Mouse (Mus musculus) small intestine, adult 2 months (tissue): ENCODE measurements around the gene Ndst2. TPM values are rescaled to one million over a fixed set of nuclear protein-coding genes. Genes with fewer than 3 reads are reported as not detected.
"Not testable (repeated sequence)": the region's sequence is repeated elsewhere in the genome, so short reads cannot be mapped to it uniquely, and the experiment has no call there.

ENCODE experiments used
- H3K27ac ChIP-seq: fragments of 200-500 bp; 2 replicates; pipeline ENCODE4 v1.5.1; 2012; ENCODE audit warnings: low read depth, low read length, control low read depth, inconsistent platforms; ENCODE audit not compliant: insufficient read depth
- H3K27me3 ChIP-seq: fragments of 200-500 bp; 2 replicates; pipeline ENCODE4 v1.6.1; 2012; ENCODE audit warnings: mild to moderate bottlenecking, moderate library complexity, low read length, inconsistent platforms; ENCODE audit not compliant: control insufficient read depth, insufficient read depth
- H3K36me3 ChIP-seq: fragments of 200-500 bp; 2 replicates; pipeline ENCODE4 v1.6.1; 2012; ENCODE audit warnings: mild to moderate bottlenecking, low read length, control low read depth, inconsistent platforms; ENCODE audit not compliant: control insufficient read depth, insufficient read depth
- H3K4me1 ChIP-seq: fragments of 200-500 bp; 2 replicates; pipeline ENCODE4 v1.6.1; 2012; ENCODE audit warnings: low read length, inconsistent platforms, mixed read lengths; ENCODE audit not compliant: control insufficient read depth, insufficient read depth, insufficient read length
- H3K4me3 ChIP-seq: fragments of 200-500 bp; 2 replicates; pipeline ENCODE4 v1.5.1; 2012; ENCODE audit warnings: low read depth, mild to moderate bottlenecking, control low read depth, inconsistent platforms, low read length, moderate library complexity
- CTCF ChIP-seq: fragments of 200-500 bp; IDR thresholded peaks from 2 replicates; pipeline ENCODE4 v1.5.1; 2012; ENCODE audit warnings: low read depth, mild to moderate bottlenecking, control low read depth, inconsistent platforms, low read length, moderate library complexity, mixed read lengths; ENCODE audit not compliant: insufficient replicate concordance, insufficient read length; ENCODE audit errors: extremely low read depth
- POLR2A ChIP-seq: fragments of 200-500 bp; IDR thresholded peaks from 2 replicates; pipeline ENCODE4 v1.6.1; 2012; ENCODE audit warnings: low read depth, mild to moderate bottlenecking, control low read depth, inconsistent platforms, low read length, moderate library complexity
- WGBS: fragments of 180-500 bp; shearing (Covaris S2); methylation state at CpG from one replicate; pipeline ENCODE4 v1.1.7; 2018; 5-methylcytosine and 5-hydroxymethylcytosine counted together
- polyA plus RNA-seq: library from polyadenylated mRNA; depleted of rRNA; stranded (reverse); fragments of >200 nt; gene quantifications from 2 replicates; pipeline ENCODE4 v1.2.3, GENCODE M21; 2012

The Ndst2 gene
- polyA plus RNA-seq, 1 experiment, result 22.1 TPM

DNA sequence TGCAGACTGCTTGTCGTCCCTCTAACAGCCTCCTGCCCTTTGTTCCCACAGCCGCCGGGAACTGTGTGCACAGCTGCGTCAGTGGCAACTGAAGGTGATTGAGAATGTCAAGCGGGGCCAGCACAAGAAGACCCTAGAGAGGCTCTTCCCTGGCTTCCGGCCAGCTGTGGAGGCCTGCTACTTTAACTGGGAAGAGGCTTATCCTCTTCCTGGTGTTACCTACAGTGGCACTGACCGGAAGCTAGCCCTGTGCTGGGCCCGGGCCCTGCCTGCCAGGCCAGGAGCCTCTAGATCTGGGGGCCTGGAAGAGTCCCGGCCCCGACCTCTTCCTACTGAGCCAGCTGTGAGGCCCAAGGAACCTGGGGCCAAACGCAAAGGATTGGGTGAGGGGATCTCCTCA, 20.5 kb downstream of the Ndst2 start:
- WGBS, result 23% methylated on average over 11 of the region's 11 CpGs
- Histone ChIP-seq H3K27ac (no peak overlapping the region), H3K4me1 (peaks cover 9% of the 10 kb centered on the region), H3K36me3 (peaks cover 70% of the 10 kb centered on the region), H3K27me3 (no peaks in the 10 kb centered on the region), H3K4me3 (no peak overlapping the region)
- no peak for TF ChIP-seq POLR2A
- TF ChIP-seq CTCF, result no peak

DNA sequence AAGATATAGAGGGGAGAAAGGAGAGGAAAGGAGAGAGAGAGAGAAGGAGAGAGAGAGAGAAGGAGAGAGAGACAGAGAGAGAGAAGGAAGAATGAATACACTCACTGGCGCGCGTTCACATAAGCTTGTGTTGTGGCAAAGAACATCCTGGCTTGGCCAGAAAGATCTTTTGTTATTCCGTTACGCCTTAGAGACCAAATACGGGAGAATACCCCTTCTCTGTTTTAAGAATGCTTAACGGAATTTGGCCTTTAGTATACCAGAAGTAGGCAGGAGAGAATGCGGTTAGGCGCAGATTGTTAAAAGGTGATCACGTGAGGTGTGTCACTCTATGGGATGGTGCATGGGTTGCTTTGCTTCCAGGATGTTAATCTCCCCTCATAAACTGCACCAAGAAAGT, 26.1 kb downstream of the Ndst2 start:
- H3K27me3 ChIP-seq, result no peaks in the 10 kb centered on the region
- H3K27ac ChIP-seq, result no peak overlapping the region
- 2% methylated on average over 10 of the region's 10 CpGs for WGBS
- peaks cover 7% of the 10 kb centered on the region; the same call in 1 of the 2 replicates for H3K4me1 ChIP-seq
- peaks cover 20% of the 10 kb centered on the region for H3K36me3 ChIP-seq
- TF ChIP-seq CTCF (no peak), POLR2A (no peak)
- peak overlapping the region; percentile 71 for H3K4me3 ChIP-seq

DNA sequence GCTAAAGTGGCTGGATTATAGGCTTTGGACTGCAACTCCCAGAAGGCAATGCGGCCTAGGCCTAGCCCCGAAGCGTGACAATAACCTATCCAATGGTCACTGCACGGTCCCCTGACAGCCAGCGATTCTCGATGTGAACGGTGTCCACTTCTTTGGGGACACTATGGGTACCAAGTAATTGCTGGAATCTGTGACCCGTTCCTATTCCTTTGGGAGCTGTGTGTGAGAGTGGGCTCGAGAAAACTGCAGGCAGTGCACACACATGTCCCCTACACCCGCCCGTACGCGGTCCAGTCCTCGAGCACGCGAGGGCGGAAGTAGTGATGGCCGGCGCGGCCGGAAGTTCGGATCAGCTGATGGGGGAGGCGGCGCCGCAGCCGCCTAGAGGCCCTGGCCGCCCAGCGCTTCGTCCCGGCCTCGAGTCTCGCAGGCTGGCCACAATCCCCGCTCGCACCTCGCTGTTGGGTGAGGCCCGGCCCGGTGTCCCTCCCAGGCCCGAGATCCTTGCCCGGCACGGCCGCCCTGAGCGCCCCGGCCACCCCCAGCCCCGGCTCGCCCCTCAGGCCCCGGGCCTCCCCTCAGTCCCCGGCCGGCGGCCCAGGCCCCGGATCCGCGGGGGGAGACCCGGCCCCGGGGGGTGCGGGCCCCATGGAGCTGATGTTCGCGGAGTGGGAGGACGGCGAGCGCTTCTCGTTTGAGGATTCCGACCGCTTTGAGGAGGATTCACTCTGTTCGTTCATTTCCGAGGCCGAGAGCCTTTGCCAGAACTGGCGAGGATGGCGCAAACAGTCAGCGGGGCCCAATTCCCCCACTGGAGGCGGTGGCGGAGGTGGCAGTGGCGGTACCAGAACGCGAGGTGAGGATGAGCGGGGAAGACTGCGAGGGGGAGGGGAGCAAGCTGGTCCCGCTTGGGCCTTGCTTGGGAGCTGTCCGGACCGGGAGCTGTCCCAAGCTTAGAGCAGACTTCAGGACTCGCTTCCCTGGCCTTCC, 26.9 kb downstream of the Ndst2 start, which contains the start of gene Zswim8:
Gene Zswim8, plus strand, starts transcription at position 352 of the 990 bp plus-strand sequence.
- H3K27ac ChIP-seq, result peak within 1 kb of the TSS; percentile 57
- 1% methylated on average over 80 of the region's 80 CpGs for WGBS
- no peak for TF ChIP-seq CTCF
- TF ChIP-seq POLR2A, result peak; percentile 33; the same call in 1 of the 2 replicates
- H3K4me1 ChIP-seq, result peaks cover 7% of the 10 kb centered on the region; the same call in 1 of the 2 replicates
- H3K36me3 ChIP-seq, result peaks cover 15% of the 10 kb centered on the region
- H3K4me3 ChIP-seq, result peak within 1 kb of the TSS; percentile 71
- H3K27me3 ChIP-seq, result no peaks in the 10 kb centered on the region

DNA sequence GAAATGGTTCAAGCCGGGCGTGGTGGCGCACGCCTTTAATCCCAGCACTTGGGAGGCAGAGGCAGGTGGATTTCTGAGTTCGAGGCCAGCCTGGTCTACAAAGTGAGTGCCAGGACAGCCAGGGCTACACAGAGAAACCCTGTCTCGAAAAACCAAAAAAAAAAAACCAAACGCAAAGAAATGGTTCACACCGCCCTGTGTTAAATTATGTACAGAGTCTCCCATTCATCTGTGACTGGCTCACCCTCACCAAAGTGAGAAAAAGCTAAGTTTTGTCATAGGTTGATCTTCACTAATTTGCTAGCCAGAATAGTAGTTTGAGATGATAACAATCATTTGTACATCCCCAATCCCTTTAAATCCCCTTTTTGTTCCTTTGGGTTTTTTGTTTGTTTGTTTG, 30.9 kb downstream of the Ndst2 start:
- WGBS, result 4% methylated on average over 8 of the region's 8 CpGs

DNA sequence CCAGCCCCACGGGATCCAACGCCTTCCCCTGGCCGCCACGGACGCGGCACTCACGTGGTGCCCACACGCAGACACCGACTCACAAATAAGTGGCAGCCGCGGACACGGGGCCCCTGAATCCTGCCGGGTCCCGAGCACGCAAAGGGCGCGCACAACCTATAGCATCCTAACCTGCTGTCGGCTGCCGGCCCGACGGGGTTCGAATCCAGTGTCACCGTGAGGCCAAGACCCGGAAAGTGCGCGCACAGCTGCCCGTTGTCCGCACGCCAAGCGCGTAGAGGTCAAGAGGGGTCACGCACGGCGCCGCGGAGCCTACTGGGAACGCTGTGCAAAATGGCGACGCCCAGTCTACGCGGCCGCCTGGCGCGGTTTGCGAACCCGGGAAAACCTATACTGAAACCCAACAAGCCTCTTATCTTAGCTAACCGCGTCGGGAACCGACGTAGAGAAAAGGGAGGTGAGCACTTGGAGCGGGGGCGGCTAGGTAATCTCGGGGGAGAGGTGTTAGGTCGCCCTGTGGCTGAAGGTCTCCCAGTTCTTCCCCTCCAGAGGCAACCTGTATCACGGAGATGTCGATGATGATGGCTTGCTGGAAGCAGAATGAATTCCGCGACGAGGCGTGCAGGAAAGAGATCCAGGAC, 31.5 kb downstream of the Ndst2 start, which contains the start of gene Chchd1:
Gene Chchd1, plus strand, starts transcription at position 266 of the 641 bp plus-strand sequence.
- under 1% methylated on average over 61 of the region's 61 CpGs for WGBS
- H3K36me3 ChIP-seq, result no peaks in the 10 kb centered on the region; the same call in 1 of the 2 replicates
- H3K4me3 ChIP-seq, result peak within 1 kb of the TSS; percentile 96
- 0 out of 2 replicates have a peak, but pooled peaks cover 2% of the 10 kb centered on the region for H3K4me1 ChIP-seq
- H3K27me3 ChIP-seq, result no peaks in the 10 kb centered on the region
- H3K27ac ChIP-seq, result peak within 1 kb of the TSS; percentile 76
- TF ChIP-seq CTCF (no peak), POLR2A (peak; percentile 51; the same call in 1 of the 2 replicates)

More for the DNA sequence above, 30.9 kb downstream of the Ndst2 start:
- not testable (repeated sequence) for H3K27me3 ChIP-seq, H3K27ac ChIP-seq, H3K4me1 ChIP-seq, H3K36me3 ChIP-seq
- peak overlapping the region; percentile 96 for H3K4me3 ChIP-seq

DNA sequence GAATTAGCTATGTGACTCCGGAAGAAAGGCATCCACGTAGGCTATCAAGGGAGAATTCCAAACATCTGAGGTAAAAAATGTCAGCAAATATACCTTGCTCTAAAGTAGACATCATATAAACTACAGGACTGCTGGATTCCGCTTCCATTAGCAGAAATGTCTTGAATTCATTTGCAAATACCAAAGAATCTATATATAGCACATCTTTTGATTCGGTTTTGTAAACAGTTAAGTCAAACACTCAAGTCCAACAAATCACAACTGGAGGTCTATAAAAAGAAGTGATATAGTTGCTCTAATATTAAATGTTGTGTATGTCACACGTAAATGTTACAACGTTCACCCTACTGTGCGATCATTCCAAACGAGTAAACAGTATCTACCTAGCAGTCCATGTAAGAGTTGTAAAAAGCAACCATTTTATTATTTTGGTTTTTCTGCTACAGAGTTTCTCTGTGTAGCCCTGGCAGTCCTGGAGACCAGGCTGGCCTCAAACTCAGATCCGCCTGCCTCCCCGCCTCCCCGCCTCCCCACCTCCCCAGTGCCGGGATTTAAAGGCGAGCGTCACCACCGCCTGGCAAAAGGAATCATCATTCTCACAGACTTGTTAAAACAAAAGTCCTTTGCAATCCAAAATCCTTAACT, 32.1 kb downstream of the Ndst2 start:
- Histone ChIP-seq H3K27ac (peak overlapping the region; percentile 72), H3K4me3 (peak overlapping the region; percentile 96), H3K27me3 (no peaks in the 10 kb centered on the region), H3K4me1 (0 out of 2 replicates have a peak, but pooled peaks cover 2% of the 10 kb centered on the region), H3K36me3 (no peaks in the 10 kb centered on the region; the same call in 1 of the 2 replicates)
- no peak for TF ChIP-seq CTCF
- TF ChIP-seq POLR2A, result no peak
- WGBS, result 4% methylated on average over 15 of the region's 15 CpGs
